Mouse (Mus musculus) MEL-GATA-1-ER (cell line): ENCODE data around the gene Atg4b.

Experiments used
- DNase-seq: peaks from one replicate; pipeline ENCODE4 v3.0.0-alpha.2; 2012; ENCODE audit warnings: low read depth; ENCODE audit errors: extremely low read depth

Gene Atg4b

GRCm38 (mm10) chr1:93751290-93751689, at the start of gene Atg4b:
TSS of gene Atg4b (plus strand) at chr1:93751500.
- DNase-seq: no peak

GRCm38 (mm10) chr1:93702106-93702505, 49.2 kb upstream of the Atg4b start:
- DNase-seq: no peak

- DNase-seq: no peak
Measured at GRCm38 (mm10) chr1:93703472-93704048, 47.7 kb upstream of the Atg4b start.

- no peak for DNase-seq
Measured at GRCm38 (mm10) chr1:93704341-93704740, 47.0 kb upstream of the Atg4b start.

GRCm38 (mm10) chr1:93705389-93705788, 45.9 kb upstream of the Atg4b start:
- DNase-seq: no peak

- no peak for DNase-seq
Measured at GRCm38 (mm10) chr1:93716166-93716565, 35.1 kb upstream of the Atg4b start.

GRCm38 (mm10) chr1:93721557-93721956, 29.7 kb upstream of the Atg4b start:
- no peak for DNase-seq

GRCm38 (mm10) chr1:93724623-93725022, 26.7 kb upstream of the Atg4b start:
- DNase-seq: no peak

GRCm38 (mm10) chr1:93725665-93726064, 25.6 kb upstream of the Atg4b start:
- DNase-seq: no peak

- DNase-seq: no peak
Measured at GRCm38 (mm10) chr1:93726116-93726515, 25.2 kb upstream of the Atg4b start.

GRCm38 (mm10) chr1:93726974-93727373, 24.3 kb upstream of the Atg4b start:
- DNase-seq: no peak

GRCm38 (mm10) chr1:93731103-93731502, 20.2 kb upstream of the Atg4b start:
- no peak for DNase-seq

GRCm38 (mm10) chr1:93731880-93732281, 19.4 kb upstream of the Atg4b start:
- DNase-seq: no peak

GRCm38 (mm10) chr1:93735859-93736258, 15.4 kb upstream of the Atg4b start:
- DNase-seq: no peak

GRCm38 (mm10) chr1:93737711-93738110, 13.6 kb upstream of the Atg4b start:
- DNase-seq: no peak

- DNase-seq: no peak
Measured at GRCm38 (mm10) chr1:93740671-93741070, 10.6 kb upstream of the Atg4b start.

GRCm38 (mm10) chr1:93741987-93742386, 9.3 kb upstream of the Atg4b start:
- no peak for DNase-seq

- DNase-seq: no peak
Measured at GRCm38 (mm10) chr1:93742910-93743309, 8.4 kb upstream of the Atg4b start.

GRCm38 (mm10) chr1:93746179-93746578, 5.1 kb upstream of the Atg4b start:
- DNase-seq: no peak

GRCm38 (mm10) chr1:93748539-93748938, 2.8 kb upstream of the Atg4b start:
- no peak for DNase-seq

GRCm38 (mm10) chr1:93753911-93754572, 2.7 kb downstream of the Atg4b start:
- no peak for DNase-seq

GRCm38 (mm10) chr1:93754573-93755290, 3.4 kb downstream of the Atg4b start, which contains the start of gene Thap4:
TSS of gene Thap4 (minus strand) at chr1:93754864.
- peak; percentile 73 for DNase-seq

GRCm38 (mm10) chr1:93755291-93755610, 4.0 kb downstream of the Atg4b start:
- DNase-seq: no peak
